Mouse (Mus musculus) ES-E14 (cell line): ENCODE measurements around the gene Gm4871. TPM values are rescaled to one million over a fixed set of nuclear protein-coding genes. Genes with fewer than 3 reads are reported as not detected.
"Not testable (repeated sequence)": the region's sequence is repeated elsewhere in the genome, so short reads cannot be mapped to it uniquely, and the experiment has no call there.

Experiments
- DNase-seq: peaks from one replicate; pipeline ENCODE4 v3.0.0-alpha.2; 2013; ENCODE audit warnings: low read depth, low spot score
- H3K27ac ChIP-seq: 2 replicates; pipeline ENCODE4 v1.5.1; 2012; ENCODE audit warnings: low read depth, mild to moderate bottlenecking, low read length, moderate library complexity, mixed read lengths; ENCODE audit not compliant: poor library complexity, insufficient read depth, severe bottlenecking
- H3K36me3 ChIP-seq: 2 replicates; pipeline ENCODE4 v1.6.1; 2012; ENCODE audit warnings: mild to moderate bottlenecking, low read length, moderate library complexity, mixed read lengths; ENCODE audit not compliant: control insufficient read depth, poor library complexity, insufficient read depth, severe bottlenecking
- H3K4me1 ChIP-seq, 2 experiments: fragments of 150-350 bp in 1 of 2; sonication (generic) in 1 of 2; 2 replicates each; pipeline ENCODE4 v1.6.1; 2012; ENCODE audit warnings: low read length in 2 of 2, mild to moderate bottlenecking in 1 of 2, mixed read lengths in 1 of 2; ENCODE audit not compliant: control insufficient read depth in 2 of 2, insufficient read depth in 2 of 2, poor library complexity in 1 of 2
- H3K4me3 ChIP-seq, 2 experiments: fragments of 150-350 bp in 1 of 2; sonication (generic) in 1 of 2; 2 replicates each; pipeline ENCODE4 v1.5.1; 2012; ENCODE audit warnings: low read length in 2 of 2, low read depth in 1 of 2, mild to moderate bottlenecking in 1 of 2, mixed read lengths in 1 of 2; ENCODE audit not compliant: insufficient read depth in 1 of 2, poor library complexity in 1 of 2, severe bottlenecking in 1 of 2
- H3K9ac ChIP-seq: 2 replicates; pipeline ENCODE4 v1.6.1; 2012; ENCODE audit warnings: low read depth, mild to moderate bottlenecking, low read length, mixed read lengths; ENCODE audit not compliant: poor library complexity, insufficient read depth, severe bottlenecking
- H3K9me3 ChIP-seq: fragments of 150-350 bp; sonication (generic); 2 replicates; pipeline ENCODE4 v1.6.1; 2012; ENCODE audit warnings: low read depth, mild to moderate bottlenecking, low read length; ENCODE audit not compliant: control insufficient read depth, insufficient read depth
- CHD2 ChIP-seq: IDR thresholded peaks from 2 replicates; pipeline ENCODE4 v1.6.1; 2014; ENCODE audit warnings: mild to moderate bottlenecking, low read depth, low read length, inconsistent platforms
- HCFC1 ChIP-seq: IDR thresholded peaks from 2 replicates; pipeline ENCODE4 v1.6.1; 2012; ENCODE audit warnings: low read length, inconsistent platforms, borderline replicate concordance; ENCODE audit not compliant: insufficient read depth
- MAFK ChIP-seq: IDR thresholded peaks from 2 replicates; pipeline ENCODE4 v1.6.1; 2014; ENCODE audit warnings: mild to moderate bottlenecking, low read depth, low read length, inconsistent platforms; ENCODE audit not compliant: insufficient read depth
- ZC3H11A ChIP-seq: IDR thresholded peaks from 2 replicates; pipeline ENCODE4 v1.6.1; 2012; ENCODE audit warnings: low read depth, mild to moderate bottlenecking, inconsistent platforms, low read length, borderline replicate concordance
- ZNF384 ChIP-seq: IDR thresholded peaks from 2 replicates; pipeline ENCODE4 v1.6.1; 2012; ENCODE audit warnings: low read depth, low read length, inconsistent platforms
- in situ Hi-C, 2 experiments: fragments of 600-800 bp; cut with MboI; formaldehyde crosslinking; loops; one replicate each; pipeline ENCODE4 v1.15.1; 2025; ENCODE audit warnings: low sequenced_read_pairs in 2 of 2, inconsistent platforms in 1 of 2; ENCODE audit not compliant: unreplicated experiment in 2 of 2
- total RNA-seq: library from RNA; depleted of rRNA; stranded (reverse); fragments of 300-350 nt; gene quantifications from 2 replicates; pipeline ENCODE4 v1.2.3, GENCODE M21; 2012

Gene Gm4871
- total RNA-seq, 1 experiment: not detected

GRCm38 (mm10) chr5:145041628-145042027, 9.1 kb upstream of the Gm4871 start:
- in situ Hi-C loops: no loop called here
- DNase-seq: peak; percentile 58

GRCm38 (mm10) chr5:145030476-145030875, 2.1 kb downstream of the Gm4871 start:
- H3K9me3 ChIP-seq, H3K36me3 ChIP-seq, H3K4me1 ChIP-seq, H3K27ac ChIP-seq, DNase-seq, H3K9ac ChIP-seq, H3K4me3 ChIP-seq, in situ Hi-C loops: not testable (repeated sequence)

More at GRCm38 (mm10) chr5:145041628-145042027, 9.1 kb upstream of the Gm4871 start:
- Histone ChIP-seq H3K27ac (no peak overlapping the region), H3K9me3 (no peaks in the 10 kb centered on the region), H3K36me3 (no peaks in the 10 kb centered on the region), H3K4me3 (no peak overlapping the region), H3K9ac (no peak overlapping the region), H3K4me1 (no peaks in the 10 kb centered on the region)
- TF ChIP-seq ZC3H11A (peak; percentile 79), ZNF384 (no peak)

GRCm38 (mm10) chr5:145020712-145021111, 11.8 kb downstream of the Gm4871 start:
- H3K9me3 ChIP-seq, DNase-seq, H3K4me3 ChIP-seq, H3K9ac ChIP-seq, H3K4me1 ChIP-seq, H3K36me3 ChIP-seq, in situ Hi-C loops, H3K27ac ChIP-seq: not testable (repeated sequence)

GRCm38 (mm10) chr5:145020254-145020653, 12.3 kb downstream of the Gm4871 start:
- H3K4me3 ChIP-seq, H3K36me3 ChIP-seq, H3K9me3 ChIP-seq, H3K4me1 ChIP-seq, H3K27ac ChIP-seq, in situ Hi-C loops, DNase-seq, H3K9ac ChIP-seq: not testable (repeated sequence)

GRCm38 (mm10) chr5:145016761-145017160, 15.8 kb downstream of the Gm4871 start:
- H3K27ac ChIP-seq, in situ Hi-C loops, H3K36me3 ChIP-seq, DNase-seq, H3K9me3 ChIP-seq, H3K9ac ChIP-seq, H3K4me1 ChIP-seq, H3K4me3 ChIP-seq: not testable (repeated sequence)
- TF ChIP-seq ZNF384: peak; percentile 68

GRCm38 (mm10) chr5:145014278-145014677, 18.3 kb downstream of the Gm4871 start:
- no peak overlapping the region for H3K9ac ChIP-seq
- no peaks in the 10 kb centered on the region for H3K36me3 ChIP-seq
- H3K4me3 ChIP-seq: no peak overlapping the region
- no peak overlapping the region for H3K27ac ChIP-seq
- H3K4me1 ChIP-seq: no peaks in the 10 kb centered on the region
- DNase-seq: no peak
- TF ChIP-seq ZC3H11A (no peak), HCFC1 (no peak), MAFK (no peak), CHD2 (no peak), ZNF384 (no peak)
- in situ Hi-C loops: no loop called here
- no peaks in the 10 kb centered on the region for H3K9me3 ChIP-seq
